Mouse (Mus musculus): ENCODE measurements around the gene Ptprt. TPM values are rescaled to one million over a fixed set of nuclear protein-coding genes. Genes with fewer than 3 reads are reported as not detected.

The Ptprt gene
- total and polyA plus RNA-seq, 3 experiments: 0.76 TPM; not detected in 2

DNA sequence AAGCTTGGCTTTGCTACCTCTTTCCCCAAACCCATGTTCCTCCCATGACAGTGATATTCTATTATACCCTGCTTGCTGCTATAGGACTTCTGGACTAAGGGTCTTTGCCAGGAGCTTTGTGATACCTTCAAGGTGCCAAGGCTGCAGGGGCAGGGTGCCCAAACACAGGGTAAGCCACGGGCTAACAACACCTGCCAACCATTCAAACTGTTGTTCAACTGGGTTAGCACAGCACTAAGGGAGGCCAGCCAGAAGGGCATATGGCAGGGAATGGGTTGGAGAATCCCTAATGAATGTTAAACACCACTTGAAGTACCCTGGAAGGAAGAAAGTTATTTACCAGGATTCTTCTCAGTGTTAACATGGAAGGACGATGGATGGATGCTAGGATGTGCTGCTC, 1108.9 kb downstream of the Ptprt start:
- Histone ChIP-seq H3K9me3 (replicated peaks; ENCODE audit: low read length) (peaks cover 80% of the 10 kb centered on the region), H3K4me3 (replicated peaks in 1 of 3; ENCODE audit: low read depth in 2 of 3, low read length in 2 of 3, poor library complexity in 1 of 3) (no peak overlapping the region), H3K36me3 (replicated peaks in 1 of 2; ENCODE audit: control insufficient read depth in 1 of 2, insufficient read depth in 1 of 2, low read length in 1 of 2) (no peaks in the 10 kb centered on the region), H3K9ac (ENCODE audit: insufficient read depth, low read depth) (no peak overlapping the region), H3K27me3 (replicated peaks) (no peaks in the 10 kb centered on the region), H3K79me2 (replicated peaks; ENCODE audit: control insufficient read depth, extremely low read depth, insufficient read depth, poor library complexity, severe bottlenecking) (no peaks in the 10 kb centered on the region), H3K27ac (ENCODE audit: insufficient read depth, low read depth) (no peak overlapping the region), H3K4me2 (ENCODE audit: insufficient read depth, low read depth, poor library complexity, severe bottlenecking) (no peak overlapping the region), H3K4me1 (ENCODE audit: control insufficient read depth in 1 of 2, insufficient read depth in 2 of 2) (no peaks in the 10 kb centered on the region)
- dilution Hi-C loops (cut with MboI; ENCODE audit: extremely low pct_ligation_motif_present, extremely low pct_unique_long_range_greater_than_20kb, low sequenced_read_pairs): no loop called here
- DNase-seq (ENCODE audit: extremely low read depth): no peak
- in situ Hi-C loops (cut with MboI; ENCODE audit: low pct_ligation_motif_present, low pct_unique_long_range_greater_than_20kb, low sequenced_read_pairs): no loop called here
- TF ChIP-seq ETS1 (conservative IDR thresholded peaks at IDR 0.05; ENCODE audit: low read depth, low read length) (no peak), USF2 (conservative IDR thresholded peaks at IDR 0.05; ENCODE audit: low read depth, low read length) (no peak), SMC3 (IDR thresholded peaks at IDR 0.05; ENCODE audit: low read depth, low read length) (no peak), EP300 (IDR thresholded peaks at IDR 0.05; ENCODE audit: low read length) (no peak), USF1 (IDR thresholded peaks at IDR 0.05; ENCODE audit: low read depth, low read length) (no peak), IRF4 (IDR thresholded peaks at IDR 0.05; ENCODE audit: low read depth, low read length) (no peak)

DNA sequence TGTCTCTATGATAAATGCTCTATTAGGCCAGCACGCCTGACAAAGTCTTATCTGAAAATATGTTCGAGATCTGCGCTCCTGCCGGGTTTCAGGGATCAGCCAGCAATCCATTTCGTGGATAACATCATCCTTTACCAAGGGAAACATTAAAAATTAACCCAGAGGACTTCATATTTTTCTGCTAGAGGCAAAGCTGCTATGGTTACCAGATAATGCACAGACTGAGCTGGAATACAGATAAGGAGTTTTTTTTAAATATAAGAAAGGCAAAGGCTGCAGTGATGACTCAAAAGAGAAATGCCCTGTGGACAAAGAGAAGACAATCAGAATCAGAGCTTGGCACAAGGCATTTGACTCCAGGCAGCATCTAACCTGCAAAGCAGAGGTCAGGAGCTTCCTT, 1111.4 kb downstream of the Ptprt start:
- dilution Hi-C loops (cut with MboI; ENCODE audit: extremely low pct_ligation_motif_present, extremely low pct_unique_long_range_greater_than_20kb, low sequenced_read_pairs) (no loop called here), in situ Hi-C loops (cut with MboI; ENCODE audit: low pct_ligation_motif_present, low pct_unique_long_range_greater_than_20kb, low sequenced_read_pairs) (no loop called here)
- H3K4me2 ChIP-seq (ENCODE audit: insufficient read depth, low read depth, poor library complexity, severe bottlenecking): no peak overlapping the region
- no peak for DNase-seq (ENCODE audit: extremely low read depth)
- no peak overlapping the region for H3K4me3 ChIP-seq (replicated peaks in 1 of 3; ENCODE audit: low read depth in 2 of 3, low read length in 2 of 3, poor library complexity in 1 of 3)
- no peak overlapping the region for H3K9ac ChIP-seq (ENCODE audit: insufficient read depth, low read depth)
- no peaks in the 10 kb centered on the region for H3K4me1 ChIP-seq (ENCODE audit: control insufficient read depth in 1 of 2, insufficient read depth in 2 of 2)
- H3K27ac ChIP-seq (ENCODE audit: insufficient read depth, low read depth): no peak overlapping the region
- no peak for TF ChIP-seq TCF12 (IDR thresholded peaks at IDR 0.05; ENCODE audit: low read depth, low read length)
- TF ChIP-seq JUND (conservative IDR thresholded peaks at IDR 0.05; ENCODE audit: low read depth, low read length): no peak
- no peak for TF ChIP-seq CTCF (conservative IDR thresholded peaks at IDR 0.05 in 1 of 2, IDR thresholded peaks at IDR 0.05 in 1 of 2; ENCODE audit: low read depth in 2 of 2, low read length in 2 of 2)
- no peak for TF ChIP-seq E2F4 (IDR thresholded peaks at IDR 0.05; ENCODE audit: insufficient replicate concordance, low read depth, low read length)
- no peak for TF ChIP-seq MAZ (IDR thresholded peaks at IDR 0.05; ENCODE audit: low read depth, low read length)
- TF ChIP-seq POLR2A (IDR thresholded peaks at IDR 0.05; ENCODE audit: low read depth, low read length): no peak
- TF ChIP-seq JUN (IDR thresholded peaks at IDR 0.05; ENCODE audit: insufficient read depth, low read depth, low read length): no peak
- no peak for TF ChIP-seq GABPA (IDR thresholded peaks at IDR 0.05; ENCODE audit: insufficient replicate concordance, low read depth, low read length)
- TF ChIP-seq MAFK (IDR thresholded peaks at IDR 0.05; ENCODE audit: insufficient replicate concordance, low read length): no peak
- no peak for TF ChIP-seq NRF1 (IDR thresholded peaks at IDR 0.05; ENCODE audit: low read depth, low read length)
- TF ChIP-seq USF1 (IDR thresholded peaks at IDR 0.05; ENCODE audit: low read depth, low read length): no peak
- TF ChIP-seq ZNF384 (IDR thresholded peaks at IDR 0.05; ENCODE audit: low read depth, low read length): no peak
- TF ChIP-seq MXI1 (IDR thresholded peaks at IDR 0.05; ENCODE audit: low read depth, low read length): no peak
- no peak for TF ChIP-seq MAX (IDR thresholded peaks at IDR 0.05; ENCODE audit: low read length)
- TF ChIP-seq HCFC1 (IDR thresholded peaks at IDR 0.05; ENCODE audit: low read depth, low read length): no peak
- no peak for TF ChIP-seq NELFE (IDR thresholded peaks at IDR 0.05; ENCODE audit: low read depth, low read length)
- TF ChIP-seq UBTF (IDR thresholded peaks at IDR 0.05; ENCODE audit: low read depth, low read length): no peak
- TF ChIP-seq CHD1 (IDR thresholded peaks at IDR 0.05; ENCODE audit: low read depth, low read length): no peak
- no peak for TF ChIP-seq SIN3A (IDR thresholded peaks at IDR 0.05; ENCODE audit: low read length)
- TF ChIP-seq PAX5 (IDR thresholded peaks at IDR 0.05; ENCODE audit: low read length): no peak
- peaks cover 88% of the 10 kb centered on the region for H3K9me3 ChIP-seq (replicated peaks; ENCODE audit: low read length)
- no peaks in the 10 kb centered on the region for H3K36me3 ChIP-seq (replicated peaks in 1 of 2; ENCODE audit: control insufficient read depth in 1 of 2, insufficient read depth in 1 of 2, low read length in 1 of 2)
- no peaks in the 10 kb centered on the region for H3K79me2 ChIP-seq (replicated peaks; ENCODE audit: control insufficient read depth, extremely low read depth, insufficient read depth, poor library complexity, severe bottlenecking)
- H3K27me3 ChIP-seq (replicated peaks): no peaks in the 10 kb centered on the region

Data from CH12.LX (cell line).